Mouse (Mus musculus) urinary bladder, postnatal 4 days (tissue): ENCODE measurements around the gene Calcoco2.
A peak's percentile ranks its signal among the peaks of the same experiment; 100 is the strongest.
"Not testable (repeated sequence)": the region's sequence is repeated elsewhere in the genome, so short reads cannot be mapped to it uniquely, and the experiment has no call there.

Experiments
- DNase-seq, 2 experiments: peaks; one replicate each; pipeline ENCODE4 v3.0.0; 2021 to 2022; ENCODE audit warnings: low spot score in 2 of 2

Calcoco2 gene

DNA sequence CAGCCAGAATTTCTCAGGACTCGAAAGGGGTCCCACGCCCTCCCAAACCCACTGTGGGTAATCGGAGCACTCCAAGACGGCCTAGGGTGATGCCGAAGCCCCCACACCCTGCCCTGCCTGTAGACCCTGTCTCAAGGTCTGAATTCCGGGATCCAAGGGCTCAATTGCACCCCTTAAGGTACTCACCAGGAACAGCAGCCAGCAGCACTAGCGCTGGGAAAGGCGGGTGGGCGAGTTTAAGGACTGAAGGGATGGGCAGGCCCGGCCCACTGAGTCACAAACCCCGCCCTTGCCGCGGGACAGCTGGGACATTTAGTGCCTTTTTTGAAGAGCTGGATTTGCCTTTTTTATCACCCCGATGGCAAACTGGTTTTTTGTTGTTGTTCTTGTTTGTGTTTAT lies at the start of gene Calcoco2:
Calcoco2 (minus strand) TSS at position 214 of the 400 bp plus-strand sequence.
- no peak for DNase-seq

DNA sequence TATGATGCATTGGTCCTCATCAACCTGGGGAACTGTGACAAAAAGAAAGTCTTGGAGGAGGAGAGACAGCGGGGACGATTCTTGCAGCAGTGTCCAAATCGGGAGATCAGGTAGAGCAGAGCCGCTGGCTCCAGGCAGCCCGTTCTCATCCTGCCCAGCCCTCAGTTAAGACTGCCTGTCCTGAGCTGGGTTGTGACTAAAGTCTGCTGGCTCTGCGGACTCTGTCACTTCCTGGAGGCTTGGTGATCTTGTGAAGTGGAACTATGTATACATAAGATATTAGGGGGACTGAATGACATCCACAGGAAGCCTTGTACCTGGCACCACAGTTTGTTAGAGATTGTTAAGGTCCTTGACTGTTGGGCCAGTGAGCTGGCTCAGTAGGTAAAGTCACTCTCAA lies 35.7 kb upstream of the Calcoco2 start:
- no peak for DNase-seq

DNA sequence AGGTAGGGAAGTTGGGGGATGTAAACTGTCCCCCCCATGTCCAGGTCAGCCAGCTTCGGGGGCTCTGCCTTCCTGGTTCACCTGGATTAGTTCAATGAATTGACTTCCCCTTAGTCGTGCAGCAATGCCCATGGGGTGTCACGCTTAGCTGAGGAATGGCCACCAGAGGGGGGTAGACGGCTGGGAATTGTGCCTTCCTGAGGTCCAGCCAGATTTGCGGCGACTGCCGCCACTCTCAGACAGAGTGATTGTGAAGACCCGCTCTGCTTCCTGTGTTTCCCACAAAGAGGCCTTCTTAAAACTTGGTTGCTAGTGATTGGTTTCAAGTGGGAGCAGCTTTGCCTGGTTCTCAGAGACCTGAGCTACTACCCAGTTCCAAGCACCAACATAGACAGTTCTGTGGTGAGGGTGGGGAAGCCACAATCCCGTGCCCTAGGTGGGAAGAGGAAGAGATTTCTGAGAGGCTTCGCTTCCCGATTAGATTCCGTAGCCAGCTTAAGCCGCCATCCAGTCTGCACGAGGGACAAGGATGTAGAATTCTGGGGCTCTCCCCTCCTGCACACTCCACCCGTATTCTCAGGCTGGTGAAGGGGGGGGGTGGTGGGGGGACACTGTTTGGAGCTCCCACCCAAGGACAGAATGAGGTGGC lies 34.0 kb upstream of the Calcoco2 start:
- peak; percentile 66 to 74 for DNase-seq

DNA sequence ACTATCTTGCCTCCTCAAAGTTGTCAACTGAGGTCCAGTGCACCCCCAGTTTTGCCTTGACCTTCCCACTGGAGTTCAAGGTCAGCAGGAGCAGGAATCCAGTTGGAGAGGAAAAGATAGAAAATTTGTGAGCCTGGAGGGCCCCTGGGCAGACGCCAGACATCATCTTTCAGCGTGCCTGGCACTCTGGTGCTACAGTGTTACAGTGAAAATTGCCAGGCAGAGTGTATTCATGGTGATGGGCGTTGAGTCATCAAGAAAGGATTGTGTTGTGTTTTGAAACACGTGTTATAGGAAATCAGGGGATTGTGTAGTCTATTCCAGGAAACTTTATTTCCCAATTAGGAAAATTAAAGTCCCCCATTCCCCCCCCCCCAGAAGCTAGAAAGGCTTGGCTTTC lies 32.0 kb upstream of the Calcoco2 start:
- DNase-seq = no peak

DNA sequence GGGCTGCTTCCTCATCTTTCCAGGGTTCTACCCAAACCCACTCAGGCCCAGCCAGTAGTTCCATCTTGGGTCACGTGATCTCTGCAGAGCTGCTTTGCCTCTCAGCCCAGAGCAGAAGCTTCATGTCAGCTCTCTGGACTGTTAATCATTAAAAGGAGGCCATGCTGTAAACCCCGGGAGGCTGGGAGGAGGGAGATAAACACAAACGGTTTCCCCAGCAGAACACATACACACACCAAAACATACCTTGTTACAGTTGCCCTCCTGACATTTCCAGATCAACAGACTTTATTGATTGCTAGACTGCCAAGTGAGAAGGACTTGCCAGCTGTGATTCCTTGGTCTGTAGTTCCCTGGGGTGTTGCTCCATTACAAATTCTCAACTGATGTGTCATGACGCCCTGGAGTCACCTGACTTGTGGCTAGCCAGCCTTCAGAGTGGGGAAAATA lies 29.0 kb upstream of the Calcoco2 start:
- DNase-seq = no peak

DNA sequence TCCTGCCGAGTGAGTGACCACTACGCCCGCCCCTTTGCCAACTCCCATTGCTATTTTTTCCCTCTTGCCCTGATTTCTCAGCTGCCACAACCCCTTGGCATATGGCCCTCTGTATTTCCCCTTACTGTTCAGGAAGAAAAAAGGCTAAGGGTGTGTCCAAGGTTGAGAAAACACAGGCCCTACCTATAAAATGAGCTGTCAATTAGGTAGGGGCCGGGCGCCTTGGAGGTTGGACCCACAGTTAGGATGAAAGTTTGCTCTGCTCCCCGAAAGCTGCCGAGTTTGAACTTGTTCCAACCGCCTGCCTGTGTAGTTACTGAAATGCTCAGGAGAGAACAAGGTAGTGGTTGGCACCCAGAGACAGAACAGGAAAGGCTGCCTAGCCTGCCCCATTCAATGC lies 24.1 kb upstream of the Calcoco2 start:
- DNase-seq = no peak

DNA sequence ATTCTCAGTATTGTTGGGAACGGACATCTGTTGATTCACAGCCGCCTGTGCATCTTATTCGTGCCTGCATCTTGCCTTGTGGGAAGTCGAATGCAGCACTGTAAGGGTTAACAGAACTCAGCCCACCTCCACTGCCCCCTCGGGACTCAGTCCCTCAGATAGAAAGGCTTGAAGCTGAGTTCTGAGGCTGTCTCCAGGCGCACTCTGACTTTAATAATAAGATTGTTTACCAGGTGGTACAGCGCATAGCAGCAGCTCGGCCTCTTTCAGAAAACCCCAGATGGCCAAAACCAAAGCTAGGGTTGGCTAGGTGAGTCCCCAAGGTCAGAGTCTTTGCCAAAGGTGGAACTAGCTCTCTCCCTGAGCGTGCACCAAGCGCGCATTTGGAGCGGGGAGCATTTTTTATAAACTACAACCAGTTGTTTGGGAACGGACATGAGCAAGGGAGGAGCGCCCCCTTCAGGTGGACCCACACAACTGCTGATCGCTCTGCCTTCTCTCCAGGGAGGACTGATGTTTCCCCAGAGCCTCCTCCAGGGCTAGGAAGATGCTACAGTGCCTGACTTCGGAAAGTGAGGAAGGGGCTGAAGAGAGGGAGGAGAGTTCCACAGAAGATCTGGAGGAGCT lies 21.6 kb upstream of the Calcoco2 start, which contains the start of gene Ttll6:
Ttll6 (plus strand) TSS at position 548 of the 627 bp plus-strand sequence.
- DNase-seq = peak; percentile 36 to 67

DNA sequence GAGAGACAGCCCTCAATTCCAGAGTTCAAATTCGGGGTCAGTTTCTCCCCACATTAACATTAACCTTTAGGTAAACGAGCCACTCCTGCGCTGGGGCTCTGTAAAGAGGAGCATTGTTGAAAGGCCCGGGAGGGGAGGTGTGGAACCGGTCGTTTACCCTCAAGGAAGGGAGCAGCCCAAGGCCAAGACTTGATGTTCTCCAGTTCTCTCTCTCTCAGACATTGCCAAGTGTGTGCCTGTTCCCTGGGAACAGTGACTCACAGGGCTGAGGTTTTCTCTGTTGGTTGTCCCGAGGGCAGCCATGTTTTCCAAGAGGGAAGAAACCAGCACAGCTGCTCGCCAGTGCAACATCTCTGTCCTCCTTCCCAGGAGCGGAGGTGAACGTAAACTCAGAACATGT lies 18.8 kb upstream of the Calcoco2 start:
- DNase-seq = no peak

DNA sequence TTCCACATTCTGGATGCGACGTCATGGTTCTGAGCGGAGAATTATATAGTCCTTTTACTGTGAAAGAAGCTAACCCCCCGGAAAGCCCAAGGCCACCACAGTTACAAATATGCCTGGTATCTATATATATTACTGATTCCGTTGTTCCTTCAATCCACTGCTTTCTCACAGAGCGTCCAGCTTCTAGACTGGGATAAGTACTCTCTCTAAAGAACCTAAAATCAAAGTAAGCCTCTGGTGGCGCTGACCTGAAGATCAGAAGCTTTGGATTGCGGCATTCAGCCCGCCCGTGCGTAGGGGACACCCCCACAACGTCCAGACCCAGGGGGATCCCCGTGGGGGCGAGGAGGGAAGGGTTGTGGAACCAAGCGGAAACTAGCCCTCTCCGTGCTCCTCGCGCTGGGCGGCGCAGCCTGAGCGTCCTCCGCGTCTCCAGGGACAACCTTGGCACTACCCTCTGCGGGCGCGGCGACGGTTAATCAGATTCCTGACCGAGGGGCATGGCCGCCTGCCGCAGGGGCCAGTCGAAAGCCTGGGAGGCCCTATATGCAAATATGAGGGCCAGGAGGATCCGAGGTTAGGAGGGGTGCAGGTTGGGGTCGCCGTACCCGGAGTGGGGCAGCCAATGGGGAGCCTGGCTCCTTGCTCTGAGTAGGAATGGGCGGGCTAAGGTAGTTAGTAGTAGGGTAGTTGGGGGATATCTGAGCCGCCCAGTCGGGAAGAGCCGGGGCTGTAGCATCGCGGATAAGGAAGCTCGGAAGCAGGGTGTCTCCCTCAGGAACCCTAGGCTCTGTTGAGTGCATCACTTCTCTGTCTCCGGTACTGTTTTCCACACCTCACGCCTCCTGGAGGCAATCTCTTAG lies 12.5 kb upstream of the Calcoco2 start:
- no peak for DNase-seq

DNA sequence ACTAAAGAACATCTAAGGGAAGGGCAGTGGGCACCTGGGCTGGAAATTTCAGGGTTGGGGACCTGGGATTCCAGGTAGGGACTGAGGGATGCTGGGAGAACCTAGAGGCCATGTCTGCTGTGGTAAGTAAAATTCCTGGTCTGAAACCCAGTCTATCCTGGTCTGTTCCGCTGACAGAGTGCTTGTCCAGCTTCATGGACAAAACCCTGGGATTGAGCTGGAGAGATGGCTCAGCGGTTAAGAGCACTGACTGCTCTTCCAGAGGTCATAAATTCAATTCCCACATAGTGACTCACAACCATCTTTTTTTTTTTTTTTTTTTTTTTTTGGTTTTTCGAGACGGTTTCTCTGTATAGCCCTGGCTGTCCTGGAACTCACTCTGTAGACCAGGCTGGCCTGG lies 11.0 kb upstream of the Calcoco2 start:
- not testable (repeated sequence) for DNase-seq

DNA sequence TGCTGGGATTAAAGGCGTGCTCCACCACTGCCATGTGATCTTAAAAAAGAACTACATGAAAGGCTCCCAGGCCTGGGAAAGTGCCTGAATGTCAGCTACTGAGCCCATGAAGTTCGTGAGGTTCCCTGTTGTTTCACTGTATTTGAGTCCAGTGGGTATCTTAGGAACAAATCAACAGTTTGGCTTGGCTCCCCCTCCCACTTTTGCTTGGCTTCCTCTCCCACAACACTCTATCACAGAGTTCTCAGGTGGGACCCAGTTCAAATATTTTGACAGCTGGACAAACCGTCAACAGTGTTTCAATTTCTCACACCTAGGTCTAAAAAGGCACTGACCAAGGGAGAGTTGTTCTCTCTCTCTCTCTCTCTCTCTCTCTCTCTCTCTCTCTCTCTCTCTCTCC lies 7.6 kb upstream of the Calcoco2 start:
- DNase-seq = no peak

DNA sequence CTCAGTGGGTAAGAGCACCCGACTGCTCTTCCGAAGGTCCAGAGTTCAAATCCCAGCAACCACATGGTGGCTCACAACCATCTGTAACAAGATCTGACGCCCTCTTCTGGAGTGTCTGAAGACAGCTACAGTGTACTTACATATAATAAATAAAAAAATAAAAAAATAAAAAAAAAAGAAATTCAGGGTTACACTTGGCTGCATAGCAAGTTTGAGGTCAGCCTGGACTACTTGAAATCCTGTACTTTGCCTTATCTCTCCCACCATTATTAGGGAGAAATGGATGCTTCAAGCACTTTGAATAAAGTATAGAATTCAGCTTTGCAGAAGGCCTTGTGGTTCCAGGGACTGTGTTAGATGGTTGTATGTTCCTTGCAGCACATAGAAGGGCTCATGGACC lies 5.2 kb upstream of the Calcoco2 start:
- DNase-seq = not testable (repeated sequence)

DNA sequence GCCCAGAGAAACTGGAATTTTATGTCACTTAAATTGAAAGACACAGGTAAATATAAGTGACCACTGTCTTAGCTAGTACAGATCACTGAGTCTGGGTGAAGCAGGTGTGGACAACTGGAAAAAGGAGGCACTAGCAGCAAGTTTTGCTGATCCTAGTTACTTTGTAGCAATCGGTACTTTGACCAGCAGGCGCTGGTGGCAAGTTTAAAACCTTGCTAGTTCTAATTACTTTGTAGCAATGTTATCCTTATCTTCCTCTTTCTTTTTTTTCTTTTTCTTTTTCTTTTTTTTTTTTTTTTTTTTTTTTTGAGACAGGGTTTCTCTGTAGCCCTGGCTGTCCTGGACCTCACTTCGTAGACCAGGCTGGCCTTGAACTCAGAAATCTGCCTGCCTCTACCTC lies 4.4 kb upstream of the Calcoco2 start:
- no peak for DNase-seq

DNA sequence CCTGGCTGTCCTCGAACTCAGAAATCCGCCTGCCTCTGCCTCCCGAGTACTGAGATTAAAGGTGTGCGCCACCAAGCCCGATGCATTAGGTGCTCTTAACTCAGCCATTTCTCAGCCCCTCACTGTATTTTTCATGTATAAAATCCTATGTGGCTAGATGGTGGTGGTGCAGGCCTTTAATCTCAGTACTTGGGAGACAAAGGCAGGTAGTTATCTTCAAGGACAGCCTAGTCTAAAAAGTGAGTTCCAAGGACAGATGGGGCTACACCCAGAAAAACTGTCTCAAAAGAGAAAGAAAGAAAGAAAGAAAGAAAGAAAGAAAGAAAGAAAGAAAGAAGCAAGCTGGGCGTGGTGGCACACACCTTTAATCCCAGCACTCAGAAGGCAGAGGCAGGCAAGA lies 3.7 kb upstream of the Calcoco2 start:
- DNase-seq = no peak

DNA sequence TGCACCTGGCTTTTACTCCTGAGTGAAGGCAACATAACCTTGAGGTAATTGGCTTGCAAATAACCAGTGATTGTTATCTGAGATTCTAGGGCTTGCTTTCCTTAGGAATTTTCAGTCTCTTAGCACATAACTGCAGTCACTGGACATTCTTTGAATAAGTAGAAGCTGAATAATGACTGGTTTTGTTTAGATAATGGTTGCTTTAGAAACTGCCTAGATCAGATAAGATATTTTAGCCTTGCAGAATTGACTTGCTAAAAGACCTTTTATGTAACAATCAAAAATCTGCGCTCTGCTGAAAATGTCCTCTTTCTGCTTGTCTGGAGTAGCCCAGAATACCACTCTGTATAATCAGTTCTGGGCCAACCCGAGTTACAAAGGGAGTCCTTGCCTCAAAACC lies 2.3 kb upstream of the Calcoco2 start:
- no peak for DNase-seq

DNA sequence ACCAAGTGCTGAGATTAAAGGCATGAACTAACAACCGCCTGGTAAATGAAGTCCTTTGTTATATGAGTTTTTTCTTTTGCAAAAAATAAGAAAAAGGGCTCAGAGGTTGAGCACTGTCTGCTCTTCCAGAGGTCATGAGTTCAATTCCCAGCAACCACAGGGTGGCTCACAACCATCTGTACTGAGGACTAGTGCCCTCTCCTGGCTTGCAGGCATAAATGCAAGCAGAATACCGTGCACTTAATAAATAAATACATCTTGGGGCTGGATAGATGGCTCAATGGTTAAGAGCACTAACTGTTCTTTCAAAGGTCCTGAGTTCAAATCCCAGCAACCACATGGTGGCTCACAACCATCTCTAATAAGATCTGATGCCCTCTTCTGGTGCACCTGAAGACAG lies 814 bp downstream of the Calcoco2 start:
- DNase-seq = not testable (repeated sequence)

DNA sequence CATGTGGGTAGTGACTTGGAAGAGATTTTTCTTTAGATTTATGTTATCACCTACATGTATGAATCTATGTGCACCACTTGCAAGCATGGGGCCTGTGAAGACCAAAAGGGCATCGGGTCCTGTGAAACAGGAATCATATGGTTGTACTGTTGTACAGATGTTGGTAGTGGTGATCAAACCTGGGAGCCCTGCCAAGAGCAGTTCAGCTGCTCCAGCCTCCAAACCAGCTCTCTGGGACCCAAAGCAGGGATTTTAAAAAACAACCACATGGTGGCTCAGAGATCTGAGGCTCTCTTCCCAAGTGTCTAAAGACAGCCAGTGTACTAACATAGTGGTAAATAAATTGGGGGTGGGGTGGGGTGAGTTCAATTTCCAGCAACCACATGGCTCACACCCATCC lies 3.4 kb downstream of the Calcoco2 start:
- DNase-seq = no peak

DNA sequence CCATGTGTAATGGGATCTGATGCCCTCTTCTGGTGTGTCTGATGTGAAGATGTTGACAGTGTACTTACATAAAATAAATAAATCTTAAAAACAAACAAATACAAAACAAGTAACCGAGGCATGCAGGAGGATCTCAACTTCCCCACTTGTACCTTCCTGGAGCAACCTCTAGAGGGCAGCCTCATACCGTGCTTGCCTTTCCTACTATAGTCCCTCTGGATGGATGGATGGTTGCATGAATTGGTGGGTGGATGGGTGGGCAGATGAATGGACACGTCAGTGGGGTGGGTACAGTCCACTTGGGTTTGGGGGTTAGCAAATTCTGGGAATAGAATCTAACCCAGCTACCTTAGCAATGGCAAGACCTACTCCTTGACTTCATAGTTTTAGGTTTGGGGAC lies 18.4 kb downstream of the Calcoco2 start:
- peak; percentile 29 to 67 for DNase-seq

DNA sequence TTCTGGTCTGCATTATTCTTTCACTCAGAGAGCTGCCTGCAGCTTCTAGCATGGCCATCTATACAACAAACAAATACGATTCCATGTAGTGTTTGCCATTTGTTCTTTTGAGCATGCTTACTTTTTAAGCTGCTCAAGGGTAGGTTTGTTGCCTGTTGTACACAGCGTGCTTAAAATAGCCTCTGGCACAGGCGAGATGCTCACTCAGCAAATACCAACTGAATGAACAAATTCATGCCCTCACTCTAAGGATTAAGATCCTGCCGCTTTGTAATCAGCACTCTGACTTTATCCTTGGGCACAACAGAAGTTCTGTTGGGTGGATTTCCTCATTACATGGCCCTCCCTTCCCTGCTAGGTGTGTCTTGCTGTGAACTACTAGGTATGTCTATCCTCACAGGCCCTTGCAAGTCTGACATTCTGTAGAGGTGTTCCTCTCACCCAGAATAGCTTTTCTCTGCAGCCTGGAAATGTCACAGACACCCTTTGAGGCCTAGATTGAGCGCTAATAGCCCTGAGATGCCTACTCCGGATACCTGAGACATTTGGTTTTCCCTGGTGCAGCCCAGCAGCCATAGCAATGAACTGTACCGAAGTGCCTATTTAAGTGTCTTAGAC lies 19.0 kb downstream of the Calcoco2 start:
- DNase-seq = no peak

DNA sequence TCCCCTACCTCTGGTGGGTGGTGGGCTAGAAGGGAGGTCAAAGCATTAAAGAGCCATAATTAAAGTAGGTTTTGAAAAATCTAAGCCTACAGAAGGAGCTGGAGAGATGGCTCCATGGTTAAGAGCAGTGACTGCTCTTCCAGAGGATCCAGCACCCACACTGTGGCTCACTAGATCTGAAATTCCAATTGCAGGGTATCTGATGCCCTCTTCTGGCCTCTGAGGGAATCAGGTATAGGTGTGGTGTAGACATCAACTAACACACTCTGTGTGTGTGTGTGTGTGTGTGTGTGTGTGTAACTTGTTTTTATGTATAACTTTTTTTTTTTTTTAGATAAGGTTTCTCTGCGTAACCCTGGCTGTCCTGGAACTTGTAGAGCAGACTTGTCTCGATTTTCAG lies 20.7 kb downstream of the Calcoco2 start:
- DNase-seq = no peak

DNA sequence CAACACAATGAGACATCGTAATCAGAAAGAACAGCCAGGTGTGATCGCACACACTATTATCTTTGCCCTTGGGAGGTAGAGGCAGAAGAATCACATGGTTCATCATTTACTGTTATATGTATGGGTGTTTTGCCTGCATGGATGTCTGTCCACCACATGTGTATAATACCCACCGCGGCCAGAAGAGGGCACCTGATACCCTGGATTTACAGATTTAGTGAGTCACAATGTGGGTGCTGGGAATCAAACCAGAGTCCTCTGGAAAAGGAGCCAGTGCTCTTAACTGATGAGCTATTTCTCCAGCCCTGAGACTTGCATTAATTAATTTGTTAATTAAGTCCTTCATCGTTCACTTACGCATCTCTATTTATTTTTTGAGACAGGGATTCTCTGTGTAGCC lies 23.8 kb downstream of the Calcoco2 start:
- no peak for DNase-seq

DNA sequence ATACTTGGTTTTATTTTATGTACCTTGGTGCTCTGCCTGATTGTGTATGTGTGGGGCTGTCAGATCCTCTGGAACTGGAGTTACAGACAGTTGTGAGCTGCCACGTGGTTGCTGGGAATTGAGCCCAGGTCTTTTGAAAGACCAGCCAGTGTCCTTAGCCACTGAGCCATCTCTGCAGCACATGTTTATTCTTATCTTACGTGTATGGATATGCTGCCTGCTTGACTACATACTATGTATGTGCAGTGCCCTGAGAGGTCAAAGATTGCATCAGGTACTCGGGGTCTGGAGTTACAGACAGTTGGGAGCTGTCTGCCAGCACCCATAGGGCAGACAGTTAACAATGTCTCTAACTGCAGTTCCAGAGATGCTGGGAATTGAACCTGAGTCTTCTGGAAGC lies 29.1 kb downstream of the Calcoco2 start:
- DNase-seq = no peak
